ENCODE assay signal across 20 mouse cellular contexts in genomic region chr5:78976480-78977041, GRCm38 (mm10).
"Had no signal": no experiment of that assay in that cellular context is flagged by ENCODE, and none has a peak within 500 bp of the region (broad histone marks: within the 10 kb centered on the region; RNA-seq: fewer than 3 reads in every experiment).

No protein-coding gene starts in this region.

- DNase-seq: kidney, adult 18-20 months; kidney, adult 9 months; kidney, postnatal 14 days; kidney, postnatal 4 days; left cerebral cortex, postnatal 4 days; liver, postnatal 0 days; lung, embryonic 14.5 days; retina, postnatal 1 day; right cerebral cortex, postnatal 25 days; spleen, adult 18-20 months; thymus, postnatal 25 days had no signal

- H3K4me3 ChIP-seq: limb, embryonic 12.5 days; limb, embryonic 15.5 days; midbrain, embryonic 13.5 days; stomach, embryonic 15.5 days had no signal

- ATAC-seq: liver, postnatal 0 days; lung, postnatal 0 days; midbrain, embryonic 13.5 days; midbrain, embryonic 16.5 days had no signal

- H3K27ac ChIP-seq: limb, embryonic 12.5 days; limb, embryonic 15.5 days; liver, embryonic 14.5 days; macrophage; midbrain, embryonic 13.5 days; stomach, embryonic 15.5 days had no signal

- H3K9me3 ChIP-seq: limb, embryonic 12.5 days; limb, embryonic 15.5 days; midbrain, embryonic 13.5 days; stomach, embryonic 15.5 days had no signal

- H3K27me3 ChIP-seq: limb, embryonic 12.5 days; limb, embryonic 15.5 days; midbrain, embryonic 13.5 days; stomach, embryonic 15.5 days had no signal

- H3K4me2 ChIP-seq: limb, embryonic 12.5 days; limb, embryonic 15.5 days; liver, embryonic 11.5 days; lung, embryonic 14.5 days; midbrain, embryonic 13.5 days; stomach, embryonic 15.5 days had no signal

- H3K36me3 ChIP-seq: limb, embryonic 12.5 days; limb, embryonic 15.5 days; midbrain, embryonic 13.5 days; stomach, embryonic 15.5 days had no signal

- H3K9ac ChIP-seq: limb, embryonic 12.5 days; limb, embryonic 15.5 days; liver, embryonic 14.5 days; liver, postnatal 0 days; lung, embryonic 14.5 days; midbrain, embryonic 13.5 days; stomach, embryonic 15.5 days had no signal

- H3K4me1 ChIP-seq: limb, embryonic 12.5 days; limb, embryonic 15.5 days; midbrain, embryonic 13.5 days; stomach, embryonic 15.5 days had no signal
